Mouse (Mus musculus): ENCODE results near the gene Ptpn14. TPM values are rescaled to one million over a fixed set of nuclear protein-coding genes. Genes with fewer than 3 reads are reported as not detected.

Ptpn14 gene
- total RNA-seq, 2 experiments from 2014 or later, result 34.4 to 35.2 TPM

GRCm38 (mm10) chr1:189883531-189884170 lies 155.6 kb downstream of the Ptpn14 start:
- DNase-seq, result peak in 1 of 2 experiments; percentile 82
- intact Hi-C loops (cut with DNase I), result loop anchor here (2.0 kb wide), 1 partner anchor 183 kb away; no protein-coding TSS in a partner anchor

GRCm38 (mm10) chr1:189884951-189885350 lies 156.9 kb downstream of the Ptpn14 start:
- intact Hi-C loops (cut with DNase I), result loop anchor here (5.0 kb wide), 1 partner anchor 912 kb away; no protein-coding TSS in a partner anchor
- no peak for DNase-seq

- intact Hi-C loops (cut with DNase I), result loop anchor here (5.0 kb wide), 1 partner anchor 911 kb away; no protein-coding TSS in a partner anchor
- DNase-seq, result no peak
Observed at GRCm38 (mm10) chr1:189885975-189886374, 157.9 kb downstream of the Ptpn14 start.

- peak; percentile 79 to 84 for DNase-seq
- intact Hi-C loops (cut with DNase I), result loop anchor here (1.0 to 5.0 kb wide), 3 partner anchors 40 to 910 kb away; no protein-coding TSS in a partner anchor
Observed at GRCm38 (mm10) chr1:189887518-189887917, 159.4 kb downstream of the Ptpn14 start.

GRCm38 (mm10) chr1:189888749-189889148 lies 160.7 kb downstream of the Ptpn14 start:
- DNase-seq, result no peak
- intact Hi-C loops (cut with DNase I), result loop anchor here (5.0 kb wide), 1 partner anchor 909 kb away; no protein-coding TSS in a partner anchor

- no peak for DNase-seq
- intact Hi-C loops (cut with DNase I), result no loop called here
Observed at GRCm38 (mm10) chr1:189894191-189894590, 166.1 kb downstream of the Ptpn14 start.

- DNase-seq, result peak in 1 of 2 experiments; percentile 69
- intact Hi-C loops (cut with DNase I), result no loop called here
Observed at GRCm38 (mm10) chr1:189897861-189898260, 169.8 kb downstream of the Ptpn14 start.

GRCm38 (mm10) chr1:189898708-189899107 lies 170.6 kb downstream of the Ptpn14 start:
- no peak for DNase-seq
- intact Hi-C loops (cut with DNase I), result no loop called here

- peak in 1 of 2 experiments; percentile 52 for DNase-seq
- intact Hi-C loops (cut with DNase I), result no loop called here
Observed at GRCm38 (mm10) chr1:189899526-189899925, 171.5 kb downstream of the Ptpn14 start.

- DNase-seq, result no peak
- intact Hi-C loops (cut with DNase I), result no loop called here
Observed at GRCm38 (mm10) chr1:189902413-189902812, 174.3 kb downstream of the Ptpn14 start.

- intact Hi-C loops (cut with DNase I), result no loop called here
- no peak for DNase-seq
Observed at GRCm38 (mm10) chr1:189903169-189903568, 175.1 kb downstream of the Ptpn14 start.

- DNase-seq, result peak; percentile 87 to 89
- intact Hi-C loops (cut with DNase I), result no loop called here
Observed at GRCm38 (mm10) chr1:189910685-189911345, 182.7 kb downstream of the Ptpn14 start.

- no peak for DNase-seq
Observed at GRCm38 (mm10) chr1:189913093-189913760, 185.2 kb downstream of the Ptpn14 start.

GRCm38 (mm10) chr1:189916422-189917125 lies 188.5 kb downstream of the Ptpn14 start:
- DNase-seq, result peak in 1 of 2 experiments; percentile 53
- intact Hi-C loops (cut with DNase I), result no loop called here

More at GRCm38 (mm10) chr1:189913093-189913760, 185.2 kb downstream of the Ptpn14 start:
- intact Hi-C loops (cut with DNase I), result no loop called here

- DNase-seq, result no peak
- intact Hi-C loops (cut with DNase I), result no loop called here
Observed at GRCm38 (mm10) chr1:189917126-189917500, 189.0 kb downstream of the Ptpn14 start.

- intact Hi-C loops (cut with DNase I), result loop anchor here (10.0 kb wide), 1 partner anchor 895 kb away; no protein-coding TSS in a partner anchor
- DNase-seq, result no peak
Observed at GRCm38 (mm10) chr1:189919756-189920155, 191.7 kb downstream of the Ptpn14 start.

GRCm38 (mm10) chr1:189920701-189921567 lies 192.9 kb downstream of the Ptpn14 start:
- DNase-seq, result no peak
- intact Hi-C loops (cut with DNase I), result loop anchor here (10.0 kb wide), 1 partner anchor 896 kb away; no protein-coding TSS in a partner anchor

GRCm38 (mm10) chr1:189921568-189921817 lies 193.4 kb downstream of the Ptpn14 start:
- intact Hi-C loops (cut with DNase I), result loop anchor here (10.0 kb wide), 1 partner anchor 897 kb away; no protein-coding TSS in a partner anchor
- DNase-seq, result no peak

GRCm38 (mm10) chr1:189921818-189922592 lies 193.9 kb downstream of the Ptpn14 start, which contains the start of gene Smyd2:
Gene Smyd2, minus strand, starts transcription at chr1:189922363.
- intact Hi-C loops (cut with DNase I), result loop anchor here (10.0 kb wide), 1 partner anchor 897 kb away; no protein-coding TSS in a partner anchor
- DNase-seq, result peak; percentile 76 to 82

All from heart, postnatal 10 days (tissue).